Mouse (Mus musculus) limb, embryonic 13.5 days (tissue): Measurements from ENCODE around the gene Edaradd. TPM values are rescaled to one million over a fixed set of nuclear protein-coding genes. Genes with fewer than 3 reads are reported as not detected.

ENCODE experiments used
- ATAC-seq: fragments of 200-750 bp; cut with Nextera tagmentation; 2 replicates; pipeline ENCODE4 v1.8.0; 2017; ENCODE audit warnings: low read depth, moderate number of reproducible peaks, moderate TSS enrichment; ENCODE audit not compliant: low FRiP score
- H3K27ac ChIP-seq: fragments of 300-500 bp; sonication (generic); 2 replicates; pipeline ENCODE4 v1.5.1; 2015; ENCODE audit warnings: inconsistent platforms, mild to moderate bottlenecking, moderate library complexity
- H3K27me3 ChIP-seq: fragments of 300-500 bp; sonication (generic); 2 replicates; pipeline ENCODE4 v1.6.1; 2015; ENCODE audit warnings: mild to moderate bottlenecking, inconsistent platforms
- H3K36me3 ChIP-seq: fragments of 300-500 bp; sonication (generic); 2 replicates; pipeline ENCODE4 v1.6.1; 2015; ENCODE audit warnings: inconsistent platforms, mild to moderate bottlenecking, moderate library complexity
- H3K4me1 ChIP-seq: fragments of 300-500 bp; sonication (generic); 2 replicates; pipeline ENCODE4 v1.6.1; 2015; ENCODE audit warnings: inconsistent platforms
- H3K4me2 ChIP-seq: fragments of 300-500 bp; sonication (generic); replicated peaks from 2 replicates; pipeline ENCODE4 v1.6.1; 2015; ENCODE audit warnings: inconsistent platforms, mild to moderate bottlenecking, moderate library complexity
- H3K4me3 ChIP-seq: fragments of 300-500 bp; sonication (generic); 2 replicates; pipeline ENCODE4 v1.5.1; 2015; ENCODE audit warnings: moderate library complexity, mild to moderate bottlenecking, inconsistent platforms
- H3K9ac ChIP-seq: fragments of 300-500 bp; sonication (generic); 2 replicates; pipeline ENCODE4 v1.6.1; 2015; ENCODE audit warnings: mild to moderate bottlenecking, inconsistent platforms
- H3K9me3 ChIP-seq: fragments of 300-500 bp; sonication (generic); 2 replicates; pipeline ENCODE4 v1.6.1; 2016; ENCODE audit warnings: inconsistent platforms
- WGBS: fragments of 180-500 bp; shearing (Covaris S2); methylation state at CpG from one replicate; pipeline ENCODE4 v1.1.7; 2015; 5-methylcytosine and 5-hydroxymethylcytosine counted together
- polyA plus RNA-seq: library from polyadenylated mRNA; unstranded; fragments of >200 nt; fragmentation: Nextera tagmentation; extraction: Ambion mirVana; gene quantifications from 2 replicates; pipeline ENCODE4 v1.2.1, GENCODE M21; 2015

Gene Edaradd
- polyA plus RNA-seq, 1 experiment from 2014 or later, result 3.2 TPM

- H3K4me2 ChIP-seq, result no peak overlapping the region
- WGBS, result 70% methylated on average over 5 of the region's 5 CpGs
- no peaks in the 10 kb centered on the region for H3K36me3 ChIP-seq
- no peak overlapping the region for H3K4me3 ChIP-seq
- no peak overlapping the region for H3K9ac ChIP-seq
- H3K27ac ChIP-seq, result no peak overlapping the region
- H3K27me3 ChIP-seq, result peaks cover 6% of the 10 kb centered on the region
- no peak for ATAC-seq
- H3K4me1 ChIP-seq, result peaks cover 9% of the 10 kb centered on the region; the same call in 1 of the 2 replicates
- no peaks in the 10 kb centered on the region for H3K9me3 ChIP-seq
Observed at GRCm38 (mm10) chr13:12543246-12543645, 23.0 kb upstream of the Edaradd start.

GRCm38 (mm10) chr13:12542006-12542981, 22.1 kb upstream of the Edaradd start:
- H3K4me3 ChIP-seq, result no peak overlapping the region
- no peaks in the 10 kb centered on the region for H3K36me3 ChIP-seq
- 8% methylated on average over 23 of the region's 23 CpGs for WGBS
- H3K4me1 ChIP-seq, result peaks cover 9% of the 10 kb centered on the region; the same call in 1 of the 2 replicates
- H3K27me3 ChIP-seq, result peaks cover 6% of the 10 kb centered on the region
- ATAC-seq, result peak; percentile 82
- no peaks in the 10 kb centered on the region for H3K9me3 ChIP-seq
- H3K4me2 ChIP-seq, result peak overlapping the region; percentile 55
- no peak overlapping the region for H3K9ac ChIP-seq
- H3K27ac ChIP-seq, result no peak overlapping the region

- H3K4me2 ChIP-seq, result no peak overlapping the region
- H3K4me3 ChIP-seq, result no peak overlapping the region
- ATAC-seq, result no peak
- no peaks in the 10 kb centered on the region for H3K36me3 ChIP-seq
- 72% methylated on average over 13 of the region's 13 CpGs for WGBS
- no peak overlapping the region for H3K27ac ChIP-seq
- H3K9me3 ChIP-seq, result no peaks in the 10 kb centered on the region
- H3K4me1 ChIP-seq, result peaks cover 9% of the 10 kb centered on the region; the same call in 1 of the 2 replicates
- no peak overlapping the region for H3K9ac ChIP-seq
- peaks cover 6% of the 10 kb centered on the region for H3K27me3 ChIP-seq
Observed at GRCm38 (mm10) chr13:12540119-12540518, 19.9 kb upstream of the Edaradd start.

GRCm38 (mm10) chr13:12539716-12540115, 19.5 kb upstream of the Edaradd start:
- Histone ChIP-seq H3K27me3 (peaks cover 6% of the 10 kb centered on the region), H3K4me2 (no peak overlapping the region), H3K27ac (no peak overlapping the region), H3K4me1 (peaks cover 9% of the 10 kb centered on the region; the same call in 1 of the 2 replicates), H3K36me3 (no peaks in the 10 kb centered on the region), H3K9me3 (no peaks in the 10 kb centered on the region), H3K9ac (no peak overlapping the region), H3K4me3 (no peak overlapping the region)
- WGBS, result 21% methylated on average over 11 of the region's 11 CpGs
- ATAC-seq, result no peak

- Histone ChIP-seq H3K9me3 (no peaks in the 10 kb centered on the region), H3K9ac (no peak overlapping the region), H3K4me3 (no peak overlapping the region), H3K4me2 (no peak overlapping the region), H3K27me3 (peaks cover 6% of the 10 kb centered on the region), H3K36me3 (no peaks in the 10 kb centered on the region), H3K4me1 (peaks cover 9% of the 10 kb centered on the region; the same call in 1 of the 2 replicates), H3K27ac (no peak overlapping the region)
- ATAC-seq, result no peak
- WGBS, result 75% methylated on average over 6 of the region's 6 CpGs
Observed at GRCm38 (mm10) chr13:12537971-12538370, 17.7 kb upstream of the Edaradd start.

- no peak overlapping the region for H3K9ac ChIP-seq
- H3K9me3 ChIP-seq, result no peaks in the 10 kb centered on the region
- H3K36me3 ChIP-seq, result no peaks in the 10 kb centered on the region
- no peak overlapping the region for H3K4me2 ChIP-seq
- H3K27ac ChIP-seq, result no peak overlapping the region
- 0 out of 2 replicates have a peak, but pooled peaks cover 3% of the 10 kb centered on the region for H3K4me1 ChIP-seq
- no peaks in the 10 kb centered on the region for H3K27me3 ChIP-seq
- no peak overlapping the region for H3K4me3 ChIP-seq
- WGBS, result 79% methylated on average over 3 of the region's 3 CpGs
- ATAC-seq, result no peak
Observed at GRCm38 (mm10) chr13:12534628-12535027, 14.4 kb upstream of the Edaradd start.

GRCm38 (mm10) chr13:12525678-12526077, 5.4 kb upstream of the Edaradd start:
- ATAC-seq, result no peak
- H3K4me3 ChIP-seq, result no peak overlapping the region
- WGBS, result 94% methylated on average over 4 of the region's 4 CpGs

GRCm38 (mm10) chr13:12522346-12522745, 2.1 kb upstream of the Edaradd start:
- H3K9me3 ChIP-seq, result no peaks in the 10 kb centered on the region
- no peak for ATAC-seq
- peaks cover 18% of the 10 kb centered on the region for H3K27me3 ChIP-seq
- H3K4me3 ChIP-seq, result no peak overlapping the region
- no peak overlapping the region for H3K9ac ChIP-seq
- no peak overlapping the region for H3K4me2 ChIP-seq
- H3K27ac ChIP-seq, result no peak overlapping the region
- H3K36me3 ChIP-seq, result no peaks in the 10 kb centered on the region
- 0 out of 2 replicates have a peak, but pooled peaks cover 2% of the 10 kb centered on the region for H3K4me1 ChIP-seq

More at GRCm38 (mm10) chr13:12525678-12526077, 5.4 kb upstream of the Edaradd start:
- H3K36me3 ChIP-seq, result no peaks in the 10 kb centered on the region
- H3K9ac ChIP-seq, result no peak overlapping the region
- no peaks in the 10 kb centered on the region for H3K9me3 ChIP-seq
- H3K4me1 ChIP-seq, result 0 out of 2 replicates have a peak, but pooled peaks cover 12% of the 10 kb centered on the region
- H3K27ac ChIP-seq, result no peak overlapping the region
- no peak overlapping the region for H3K4me2 ChIP-seq
- peaks cover 5% of the 10 kb centered on the region; the same call in 1 of the 2 replicates for H3K27me3 ChIP-seq

GRCm38 (mm10) chr13:12519371-12519770, 867 bp downstream of the Edaradd start:
- Histone ChIP-seq H3K9me3 (no peaks in the 10 kb centered on the region), H3K4me1 (0 out of 2 replicates have a peak, but pooled peaks cover 2% of the 10 kb centered on the region), H3K36me3 (no peaks in the 10 kb centered on the region), H3K27ac (no peak overlapping the region), H3K27me3 (peaks cover 18% of the 10 kb centered on the region), H3K4me3 (peak overlapping the region; percentile 62), H3K4me2 (peak overlapping the region; percentile 95), H3K9ac (no peak overlapping the region)
- peak; percentile 51; the same call in 1 of the 2 replicates for ATAC-seq
- 3% methylated on average over 18 of the region's 18 CpGs for WGBS

GRCm38 (mm10) chr13:12511189-12511965, 8.9 kb downstream of the Edaradd start:
- H3K4me1 ChIP-seq, result no peaks in the 10 kb centered on the region
- ATAC-seq, result no peak
- no peaks in the 10 kb centered on the region for H3K9me3 ChIP-seq
- no peaks in the 10 kb centered on the region for H3K27me3 ChIP-seq
- no peak overlapping the region for H3K9ac ChIP-seq
- no peak overlapping the region for H3K4me3 ChIP-seq
- no peak overlapping the region for H3K27ac ChIP-seq
- no peak overlapping the region for H3K4me2 ChIP-seq
- 64% methylated on average over 9 of the region's 9 CpGs for WGBS
- no peaks in the 10 kb centered on the region for H3K36me3 ChIP-seq

- Histone ChIP-seq H3K9me3 (no peaks in the 10 kb centered on the region), H3K4me3 (no peak overlapping the region), H3K9ac (no peak overlapping the region), H3K4me1 (no peaks in the 10 kb centered on the region), H3K36me3 (no peaks in the 10 kb centered on the region), H3K27ac (no peak overlapping the region), H3K27me3 (no peaks in the 10 kb centered on the region), H3K4me2 (no peak overlapping the region)
- no peak for ATAC-seq
- 79% methylated on average over 6 of the region's 6 CpGs for WGBS
Observed at GRCm38 (mm10) chr13:12510032-12510431, 10.2 kb downstream of the Edaradd start.

GRCm38 (mm10) chr13:12507426-12507825, 12.8 kb downstream of the Edaradd start:
- Histone ChIP-seq H3K4me3 (no peak overlapping the region), H3K4me1 (0 out of 2 replicates have a peak, but pooled peaks cover 7% of the 10 kb centered on the region), H3K9ac (no peak overlapping the region), H3K27me3 (no peaks in the 10 kb centered on the region), H3K9me3 (no peaks in the 10 kb centered on the region), H3K36me3 (no peaks in the 10 kb centered on the region), H3K27ac (no peak overlapping the region), H3K4me2 (no peak overlapping the region)
- no peak for ATAC-seq
- 86% methylated on average over 6 of the region's 6 CpGs for WGBS
